Mouse (Mus musculus): ENCODE data around the gene Notch1. TPM values are rescaled to one million over a fixed set of nuclear protein-coding genes. Genes with fewer than 3 reads are reported as not detected.

Gene Notch1
- total RNA-seq, 2 experiments from 2014 or later = 35.1 to 48.7 TPM

DNA sequence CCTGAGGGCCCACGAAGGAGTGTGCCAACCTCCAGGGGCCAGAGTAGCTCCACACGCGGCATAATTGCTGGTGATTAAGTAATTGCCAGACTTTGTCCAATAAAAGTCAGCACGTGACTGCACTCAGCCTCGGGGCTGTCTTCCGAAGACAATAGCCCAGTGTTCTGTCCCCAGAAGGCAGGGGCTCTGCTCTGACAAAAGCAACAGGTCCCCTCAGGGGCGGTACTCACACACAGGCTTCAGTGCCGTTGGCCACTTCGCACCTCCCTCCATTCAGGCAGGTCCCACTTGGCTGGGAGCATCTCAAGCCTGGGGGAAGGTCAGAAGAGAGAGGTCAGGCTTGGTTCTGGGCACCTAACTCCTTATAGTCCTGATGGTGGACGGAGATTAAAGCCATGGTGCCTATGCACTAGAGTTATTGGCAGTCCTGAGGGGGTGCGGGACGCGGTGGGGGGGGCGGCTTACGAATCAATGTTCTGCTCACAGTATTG, 14.8 kb downstream of the Notch1 start:
- no peak for DNase-seq (ENCODE audit: low spot score in 2 of 2)

DNA sequence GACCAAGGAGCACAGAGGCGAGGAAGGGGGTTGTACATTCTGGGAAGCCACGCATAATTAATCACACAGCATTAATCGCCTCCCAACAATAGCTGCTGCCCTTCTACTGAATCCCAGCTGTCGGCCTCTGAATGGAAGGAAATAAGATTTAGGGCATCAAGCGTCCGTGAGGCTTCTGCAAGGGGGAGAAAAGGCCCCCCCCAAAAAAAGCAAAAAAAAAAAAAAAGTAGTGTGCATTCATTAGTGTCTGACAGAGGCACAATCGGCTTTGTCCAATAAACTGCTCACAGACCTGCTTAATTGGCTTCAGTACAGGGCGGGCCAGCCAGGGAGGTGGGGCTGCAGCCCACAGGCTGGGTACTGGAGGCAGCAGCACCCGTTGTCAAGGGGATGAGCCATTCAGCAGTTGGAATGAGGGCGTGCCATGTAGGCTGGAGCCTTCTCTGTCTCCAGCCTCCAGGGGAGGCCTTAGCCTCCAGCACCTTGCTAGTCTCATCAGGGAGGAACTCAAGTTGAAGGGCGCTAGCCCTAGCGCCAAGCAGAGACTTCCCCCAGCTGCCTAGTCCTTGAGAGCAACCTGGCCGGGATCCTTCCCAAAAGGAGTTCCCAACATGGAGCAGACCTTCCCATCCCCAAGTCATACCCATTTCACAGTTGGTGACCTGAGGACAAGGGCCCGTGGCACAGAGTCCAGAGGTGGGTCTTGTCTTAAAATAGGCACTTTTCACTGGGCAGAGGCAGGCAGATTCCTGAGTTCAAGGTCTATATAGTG, 15.7 kb downstream of the Notch1 start:
- DNase-seq (ENCODE audit: low spot score in 2 of 2) = no peak

DNA sequence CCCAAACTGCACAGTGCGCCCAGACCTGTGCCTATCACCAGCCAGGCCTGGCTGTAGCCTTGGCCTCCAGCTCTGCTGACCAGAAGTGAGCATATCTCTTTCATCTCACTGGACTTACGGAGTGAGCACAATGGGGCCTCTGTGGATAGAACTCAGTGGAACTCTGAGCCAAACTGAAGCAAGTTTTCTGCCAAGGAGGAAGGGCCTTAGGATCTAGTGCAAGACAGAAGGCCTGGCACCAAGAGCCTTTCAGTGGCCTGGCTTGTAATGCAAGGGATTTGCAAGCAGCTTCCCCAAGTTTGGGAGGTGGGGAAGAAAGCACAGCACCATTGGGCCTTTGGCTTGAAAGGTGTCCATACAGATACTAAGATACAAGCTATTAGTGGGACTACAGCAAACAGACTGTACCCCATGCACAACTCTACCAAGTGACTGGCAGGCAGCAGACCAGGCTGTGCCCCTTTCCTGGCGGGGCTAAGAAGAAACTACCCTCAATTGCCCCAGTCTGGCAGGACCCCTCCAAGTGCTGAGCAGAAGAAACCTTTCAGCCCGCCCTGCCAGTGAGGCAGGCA, 16.4 kb downstream of the Notch1 start:
- no peak for DNase-seq (ENCODE audit: low spot score in 2 of 2)

DNA sequence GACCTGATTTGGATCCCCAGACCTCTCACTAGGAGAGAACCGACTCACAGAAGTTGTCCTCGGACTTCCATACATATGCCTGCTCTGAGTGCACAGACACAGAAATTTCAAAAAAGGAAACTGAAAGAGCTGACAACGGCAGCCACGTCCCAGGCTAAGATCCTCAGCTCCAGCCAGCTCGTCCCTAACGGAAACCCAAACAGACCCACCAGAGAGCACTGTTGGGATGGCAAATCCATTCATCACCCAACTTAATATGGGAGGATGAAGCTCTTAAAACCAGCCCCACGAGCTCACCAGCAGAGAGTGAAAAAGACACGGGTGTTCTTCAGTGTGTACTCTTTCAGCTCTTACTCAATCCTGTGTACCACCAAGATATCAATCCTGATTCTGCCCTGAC, 17.8 kb downstream of the Notch1 start:
- no peak for DNase-seq (ENCODE audit: low spot score in 2 of 2)

DNA sequence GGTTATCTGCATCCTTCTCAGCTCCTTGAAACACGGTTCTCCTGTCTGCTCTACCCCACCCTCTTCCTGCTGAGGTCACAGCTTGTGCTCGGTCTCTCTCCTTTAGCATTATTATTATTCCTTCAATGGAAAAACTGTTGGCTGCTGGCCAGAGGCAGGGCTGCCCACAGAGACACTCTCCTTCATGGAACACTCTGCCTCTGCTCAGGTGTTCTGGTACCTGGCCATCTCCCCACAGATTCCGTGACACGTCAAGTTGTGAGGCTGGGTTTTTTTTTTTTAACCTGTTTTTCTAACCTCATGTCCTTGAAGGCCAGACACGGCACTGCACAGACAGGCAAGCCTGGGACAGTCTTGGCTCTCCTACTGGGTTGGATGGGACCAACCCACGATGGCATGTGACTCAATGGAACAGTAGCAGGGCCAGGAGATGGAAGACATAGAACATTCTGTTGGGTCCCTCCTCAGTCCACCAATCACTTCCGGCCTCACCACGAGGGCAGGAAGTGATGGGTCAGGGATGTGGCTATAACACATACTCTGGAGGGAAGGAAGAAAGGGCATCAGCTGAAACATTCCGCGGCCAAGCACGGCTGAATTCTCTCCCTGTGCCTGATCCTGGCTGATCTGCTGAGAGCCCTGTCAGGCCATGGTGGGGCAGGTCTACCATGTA, 18.5 kb downstream of the Notch1 start:
- DNase-seq (ENCODE audit: low spot score in 2 of 2) = no peak

DNA sequence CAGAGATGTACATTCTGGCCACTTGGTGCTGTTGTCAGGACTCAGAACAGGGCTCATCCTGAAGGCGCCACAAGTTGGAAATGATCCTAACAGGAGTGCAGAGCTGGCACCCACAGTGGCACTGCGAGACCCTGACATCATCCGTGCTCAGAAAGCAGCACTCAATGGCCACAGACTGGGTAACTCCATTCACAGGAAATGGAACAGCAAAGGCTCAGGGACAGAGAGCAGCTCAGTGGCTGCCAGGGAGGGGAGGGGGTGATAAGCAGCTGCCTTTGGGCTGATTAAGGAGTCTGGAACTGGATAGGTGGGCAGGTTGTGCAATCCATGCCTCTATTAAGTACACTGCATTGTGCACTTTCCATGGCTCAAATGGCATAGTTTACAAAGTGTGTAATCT, 20.0 kb downstream of the Notch1 start:
- no peak for DNase-seq (ENCODE audit: low spot score in 2 of 2)

DNA sequence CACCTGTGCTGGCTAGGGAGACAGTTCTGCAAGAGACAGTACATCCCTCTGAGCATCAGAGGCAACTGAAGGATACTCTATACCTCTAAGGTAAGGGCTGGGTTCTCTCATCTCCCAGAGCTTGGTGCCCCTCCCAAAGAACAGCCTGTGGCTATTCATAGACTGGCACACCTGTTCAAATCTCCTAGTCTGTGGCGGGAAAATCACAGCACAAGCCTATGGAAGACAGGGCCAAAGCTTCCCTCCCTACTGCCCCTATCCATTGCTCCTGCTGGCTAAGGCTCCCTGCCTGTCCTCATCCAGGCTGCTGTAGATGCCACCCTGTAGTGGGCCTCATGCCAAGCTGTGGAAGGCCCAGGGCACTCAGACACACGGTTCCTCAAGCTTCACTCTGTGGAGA, 20.8 kb downstream of the Notch1 start:
- no peak for DNase-seq (ENCODE audit: low spot score in 2 of 2)

DNA sequence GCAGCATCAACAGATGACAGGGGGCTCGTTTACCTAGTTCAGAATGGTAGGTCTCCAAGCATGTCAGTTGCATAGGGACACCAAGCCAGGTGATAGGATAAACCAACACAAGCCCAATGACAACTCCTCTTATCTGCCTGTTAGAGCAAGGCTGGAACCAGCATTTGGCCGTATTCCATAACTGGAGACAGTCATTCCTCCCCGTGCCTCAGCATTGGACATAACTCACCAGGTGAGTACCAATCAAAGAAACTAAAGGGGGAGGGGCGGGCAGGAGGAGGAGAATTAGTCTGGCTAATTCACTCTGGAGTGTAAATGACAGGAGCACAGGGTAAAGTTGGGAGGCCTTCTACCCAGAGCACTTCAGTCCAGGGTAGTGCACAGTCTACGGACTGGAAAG, 21.5 kb downstream of the Notch1 start:
- DNase-seq (ENCODE audit: low spot score in 2 of 2) = no peak

DNA sequence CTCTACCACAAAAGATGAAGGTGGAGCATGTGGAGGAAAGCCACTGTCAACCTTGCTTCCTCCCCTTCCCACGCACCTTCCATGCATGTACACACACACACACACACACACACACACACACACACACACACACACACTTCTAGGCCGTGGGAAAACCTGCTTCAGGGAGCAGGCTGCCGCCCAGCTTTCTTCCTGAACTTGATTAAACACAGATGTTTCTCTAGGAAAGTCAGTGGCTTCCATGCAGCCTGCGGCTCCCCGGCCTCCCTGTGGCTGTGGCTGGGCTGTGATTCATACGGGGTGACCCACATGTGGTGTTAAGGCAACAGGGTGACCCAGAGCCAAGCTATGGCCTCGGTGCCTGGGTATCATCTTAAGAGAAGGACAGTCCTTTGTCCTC, 22.1 kb downstream of the Notch1 start:
- DNase-seq (ENCODE audit: low spot score in 2 of 2) = no peak

DNA sequence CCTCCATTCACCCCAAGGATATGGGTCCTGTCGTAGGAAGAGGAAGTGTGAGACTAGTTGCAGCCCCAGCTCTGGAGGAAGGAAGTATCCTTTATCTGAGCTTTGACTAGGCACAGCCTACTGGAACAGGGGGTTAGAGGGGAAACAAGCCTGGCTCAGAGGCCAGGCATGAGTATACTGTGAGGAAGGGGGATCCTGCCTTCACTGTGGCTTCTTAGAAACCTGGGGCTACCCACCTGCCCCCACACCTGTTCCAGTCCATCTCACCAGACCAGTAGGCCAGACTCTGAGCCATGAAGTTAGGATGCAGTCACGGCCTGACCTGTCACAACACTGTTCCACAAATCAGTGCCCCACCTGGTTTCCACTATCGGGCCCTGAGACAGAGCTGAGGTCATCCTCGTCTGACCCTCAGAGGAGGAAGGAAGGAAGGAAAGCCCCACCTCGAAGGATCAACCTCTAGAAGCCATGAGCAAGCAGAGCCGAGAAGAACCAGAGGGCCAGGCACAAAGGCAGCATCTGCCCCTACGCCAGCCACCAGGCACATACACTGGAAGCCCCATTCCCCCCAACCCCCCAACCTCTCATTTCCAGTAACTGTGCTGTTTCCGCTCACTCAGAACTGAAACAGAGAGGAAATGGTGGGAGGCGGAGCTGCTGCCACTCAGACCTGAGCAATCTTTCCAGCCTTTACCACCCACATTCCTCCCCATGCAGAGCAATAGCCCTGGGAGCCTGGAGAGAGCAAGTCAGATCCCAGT, 23.3 kb downstream of the Notch1 start:
- DNase-seq (ENCODE audit: low spot score in 2 of 2) = no peak

DNA sequence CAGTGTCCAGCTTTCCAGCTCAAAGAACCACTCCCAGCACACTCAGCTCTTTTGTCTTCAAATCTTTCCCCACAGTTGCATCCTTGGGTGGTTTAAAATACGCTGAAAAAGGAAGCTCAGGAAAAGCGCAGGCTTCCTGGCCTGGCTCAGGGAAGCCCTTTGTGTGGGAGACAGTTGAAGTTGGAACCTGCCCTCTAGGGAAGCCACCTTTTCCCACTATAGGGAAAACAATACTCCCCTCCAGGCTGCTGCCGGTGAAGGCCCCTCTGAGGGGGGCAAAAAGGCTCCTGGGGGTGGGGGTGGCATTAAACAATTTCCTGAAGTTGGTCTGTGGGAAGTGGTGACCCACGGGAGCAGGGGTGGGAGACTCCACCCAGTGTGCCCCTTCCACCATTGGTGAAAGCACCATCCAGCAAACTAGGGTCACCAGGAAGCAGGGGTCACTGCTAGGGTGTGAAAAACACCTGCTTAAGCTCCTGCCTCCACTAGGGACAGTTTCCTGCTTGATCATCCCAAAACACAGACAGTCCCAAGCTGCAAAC, 25.6 kb downstream of the Notch1 start:
- no peak for DNase-seq (ENCODE audit: low spot score in 2 of 2)

DNA sequence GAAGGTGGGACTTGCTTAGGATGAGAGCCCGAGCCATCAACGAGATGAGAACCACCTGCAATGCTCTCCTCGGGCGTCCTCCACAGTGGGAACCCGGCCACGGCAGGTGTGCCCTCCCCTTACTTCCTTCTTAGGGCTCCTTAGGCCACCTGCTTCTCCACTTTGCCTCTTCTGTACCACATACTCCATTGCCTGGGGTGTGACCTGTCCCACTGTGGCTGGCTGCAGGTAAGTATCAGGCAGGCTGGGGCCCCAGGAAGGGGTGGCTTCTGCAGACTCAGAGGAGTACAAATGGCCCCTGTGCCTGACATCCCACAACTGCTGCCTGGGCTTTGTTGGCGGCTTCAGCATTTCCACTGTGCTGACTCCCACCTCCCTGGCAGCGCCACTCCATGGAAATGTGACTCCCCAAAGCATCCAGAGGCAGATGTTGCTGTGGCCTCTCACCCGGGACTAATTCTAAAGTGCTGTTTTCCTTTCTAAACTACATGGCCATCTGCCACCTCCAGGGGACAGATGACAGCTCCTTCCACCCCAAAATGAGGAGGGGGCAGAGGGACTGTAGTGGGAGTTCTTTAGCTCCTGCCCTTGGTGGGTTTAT, 27.8 kb downstream of the Notch1 start:
- no peak for DNase-seq (ENCODE audit: low spot score in 2 of 2)

DNA sequence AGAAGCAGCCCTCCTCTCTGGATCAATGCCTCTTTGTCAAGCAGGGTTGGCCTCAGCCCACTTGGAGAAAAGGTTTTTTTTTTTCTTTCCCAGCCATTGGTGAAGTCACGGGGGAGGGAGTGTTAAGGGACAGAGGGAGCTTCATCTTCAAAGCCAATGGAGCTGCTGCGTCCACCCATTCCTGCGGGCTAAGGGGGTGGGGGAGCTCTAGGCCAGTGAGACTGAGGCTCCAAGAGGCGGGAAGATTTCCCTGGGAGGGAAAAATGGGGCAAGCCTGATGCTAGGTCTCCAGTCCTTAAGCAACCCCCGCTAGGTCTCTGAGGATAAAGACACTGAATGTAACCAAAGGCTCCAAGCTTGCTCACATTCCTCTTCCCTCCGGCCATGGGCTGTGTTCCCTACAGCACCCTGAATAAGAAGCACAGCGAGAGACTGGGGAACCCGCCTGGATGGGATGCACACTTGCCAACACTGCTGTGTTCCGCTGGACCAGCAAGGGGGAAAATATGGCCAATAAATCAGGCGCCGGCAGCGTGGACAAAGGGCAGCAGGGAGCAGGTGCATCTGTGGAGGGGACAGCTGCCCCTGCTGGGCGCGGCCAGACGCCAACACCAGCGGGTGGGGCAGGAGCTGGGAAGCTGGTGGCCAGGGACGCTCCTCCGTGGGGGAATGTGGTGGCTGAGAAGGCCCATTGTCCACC, 29.0 kb downstream of the Notch1 start:
- DNase-seq (ENCODE audit: low spot score in 2 of 2) = no peak

DNA sequence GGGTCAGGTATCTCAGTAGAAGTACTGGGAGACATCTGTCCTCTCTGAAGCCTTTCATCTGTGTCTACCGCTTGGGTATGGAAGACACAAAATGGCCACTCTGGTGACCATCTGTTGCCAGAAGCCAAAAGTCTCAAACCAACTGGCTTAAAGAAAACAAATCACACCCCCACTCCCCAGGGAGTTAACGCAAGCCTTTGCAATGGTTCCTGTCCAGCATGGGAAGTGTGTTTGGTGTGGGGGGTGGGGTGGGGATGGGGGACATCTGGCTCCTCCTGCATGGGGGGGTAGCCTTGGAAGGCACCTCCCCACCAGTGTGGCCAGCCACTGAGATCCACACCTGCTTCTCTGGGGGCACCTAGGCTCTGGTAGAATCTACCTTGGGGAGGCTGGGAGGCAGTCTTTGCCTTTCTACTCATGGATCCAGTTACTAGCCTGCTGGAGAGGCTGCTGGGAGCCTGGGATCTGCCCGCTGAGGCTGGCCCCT, 29.6 kb downstream of the Notch1 start:
- DNase-seq (ENCODE audit: low spot score in 2 of 2) = no peak

DNA sequence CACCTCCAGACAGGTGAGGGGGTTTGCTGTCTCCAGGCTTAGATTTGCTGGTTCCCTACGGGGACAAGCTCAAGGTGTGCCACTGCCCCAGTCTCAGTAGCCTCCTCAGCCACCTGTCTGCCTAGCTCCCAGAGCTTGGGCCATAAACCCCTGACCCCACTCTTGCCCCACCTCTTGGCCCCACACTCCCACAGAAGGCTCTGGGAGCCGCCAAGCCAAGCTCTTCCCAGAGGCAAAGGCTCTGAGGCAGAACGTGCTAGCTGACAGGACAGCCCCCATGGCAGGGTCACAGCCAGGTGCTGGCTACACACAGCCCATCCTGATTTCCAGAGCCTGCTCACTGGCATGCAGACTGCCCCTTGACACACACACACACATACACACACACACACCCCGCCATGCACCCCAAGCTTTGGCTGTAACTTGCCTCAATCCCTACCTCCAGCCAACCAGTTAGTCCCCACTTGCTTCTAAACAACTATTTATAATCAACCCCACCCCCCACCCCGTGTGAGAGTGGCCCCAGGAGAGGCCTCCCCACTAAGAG, 30.1 kb downstream of the Notch1 start:
- DNase-seq (ENCODE audit: low spot score in 2 of 2) = no peak

DNA sequence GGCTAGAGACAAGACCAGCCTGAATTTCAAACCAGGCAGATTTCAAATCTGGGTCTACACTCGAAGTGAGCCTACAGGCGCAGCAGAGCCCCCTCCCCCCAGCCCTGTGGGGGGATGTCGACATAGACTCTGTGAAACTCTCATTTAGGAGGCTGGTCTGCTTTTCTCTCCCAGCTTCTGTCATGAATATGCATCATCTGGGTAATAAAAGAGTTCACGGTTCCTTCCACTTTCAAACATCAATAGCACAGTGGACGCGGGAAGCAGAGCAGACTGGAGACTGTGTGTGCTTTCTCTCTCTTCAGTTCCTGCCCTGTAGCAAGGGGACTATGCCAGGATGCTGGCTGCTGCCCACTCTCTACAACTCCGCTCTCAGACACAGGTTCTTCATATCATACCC, 30.8 kb downstream of the Notch1 start:
- no peak for DNase-seq (ENCODE audit: low spot score in 2 of 2)

DNA sequence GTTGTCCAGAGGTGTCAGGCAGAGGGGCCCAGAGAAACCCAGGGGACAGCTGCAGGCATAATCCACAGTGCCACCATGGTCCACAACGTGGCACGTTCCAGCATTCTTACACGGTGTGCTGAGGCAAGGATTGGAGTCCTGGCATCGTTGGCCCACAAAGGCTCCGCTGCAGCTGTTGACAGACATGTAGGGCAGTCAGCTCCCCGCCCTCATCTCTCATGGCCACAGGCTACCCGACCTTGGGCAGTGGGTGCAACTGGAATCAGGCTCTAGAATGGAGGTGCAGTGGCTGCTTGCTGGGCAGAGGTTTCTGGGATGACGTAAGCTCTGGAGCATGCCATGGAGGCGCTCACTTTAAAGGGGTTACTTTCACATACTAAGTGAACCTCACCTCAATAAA, 31.2 kb downstream of the Notch1 start:
- no peak for DNase-seq (ENCODE audit: low spot score in 2 of 2)

DNA sequence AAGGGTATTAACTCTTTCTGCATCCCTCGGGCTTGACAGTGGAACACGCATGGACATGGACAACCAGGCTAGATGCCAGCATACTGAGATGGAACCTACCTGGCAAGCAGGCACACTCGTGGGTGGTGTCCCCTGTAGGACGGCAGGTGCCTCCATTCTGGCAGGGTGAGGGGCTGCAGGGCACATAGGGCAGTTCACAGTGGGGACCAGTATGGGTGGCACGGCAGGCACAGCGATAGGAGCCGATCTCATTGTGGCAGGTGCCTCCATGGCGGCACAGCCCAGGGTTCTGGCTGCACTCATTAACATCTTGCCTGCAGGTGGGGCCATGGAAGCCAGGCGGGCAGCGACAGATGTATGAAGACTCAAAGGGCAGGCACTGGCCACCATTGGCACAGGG, 32.3 kb downstream of the Notch1 start:
- no peak for DNase-seq (ENCODE audit: low spot score in 2 of 2)

DNA sequence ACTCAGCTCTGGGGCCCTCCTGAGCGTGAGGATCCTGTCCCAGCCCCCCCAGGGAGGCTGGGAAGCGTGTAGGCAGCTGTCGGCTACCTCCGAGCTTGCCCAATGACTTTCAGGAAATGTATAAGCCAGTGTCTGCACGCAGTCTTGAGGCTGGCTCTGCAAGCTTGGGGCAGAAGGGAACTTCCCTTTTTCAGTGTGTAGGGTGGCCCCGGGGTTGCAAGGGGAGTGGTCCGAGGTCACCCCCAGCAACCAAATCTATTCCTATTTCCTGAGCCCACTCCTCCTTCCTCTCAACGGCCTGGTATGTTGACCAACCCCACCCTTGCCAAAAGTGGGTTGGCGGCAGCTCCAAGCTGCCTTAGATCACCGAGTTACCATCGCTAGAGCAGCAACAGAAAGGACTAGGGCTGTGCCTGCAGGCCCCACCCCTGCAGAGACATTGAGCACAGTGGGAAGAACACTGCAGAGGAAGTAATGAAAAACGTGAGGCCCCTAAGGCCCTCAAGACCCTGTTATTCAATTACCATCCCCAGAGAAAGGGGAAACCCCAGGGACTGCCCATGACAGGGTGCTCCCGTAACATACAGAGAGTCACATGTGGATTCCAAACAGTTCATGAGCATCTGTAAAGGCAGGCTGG, 33.1 kb downstream of the Notch1 start:
- DNase-seq (ENCODE audit: low spot score in 2 of 2) = no peak

All from adrenal gland, postnatal 4 days (tissue).